Mouse (Mus musculus) thymus, postnatal 10 days (tissue): ENCODE results near the gene Shprh.
"Not testable (repeated sequence)": the region's sequence is repeated elsewhere in the genome, so short reads cannot be mapped to it uniquely, and the experiment has no call there.

Source experiments
- DNase-seq, 2 experiments: peaks; one replicate each; pipeline ENCODE4 v3.0.0; 2021; ENCODE audit warnings: low spot score in 2 of 2

Gene Shprh

DNA sequence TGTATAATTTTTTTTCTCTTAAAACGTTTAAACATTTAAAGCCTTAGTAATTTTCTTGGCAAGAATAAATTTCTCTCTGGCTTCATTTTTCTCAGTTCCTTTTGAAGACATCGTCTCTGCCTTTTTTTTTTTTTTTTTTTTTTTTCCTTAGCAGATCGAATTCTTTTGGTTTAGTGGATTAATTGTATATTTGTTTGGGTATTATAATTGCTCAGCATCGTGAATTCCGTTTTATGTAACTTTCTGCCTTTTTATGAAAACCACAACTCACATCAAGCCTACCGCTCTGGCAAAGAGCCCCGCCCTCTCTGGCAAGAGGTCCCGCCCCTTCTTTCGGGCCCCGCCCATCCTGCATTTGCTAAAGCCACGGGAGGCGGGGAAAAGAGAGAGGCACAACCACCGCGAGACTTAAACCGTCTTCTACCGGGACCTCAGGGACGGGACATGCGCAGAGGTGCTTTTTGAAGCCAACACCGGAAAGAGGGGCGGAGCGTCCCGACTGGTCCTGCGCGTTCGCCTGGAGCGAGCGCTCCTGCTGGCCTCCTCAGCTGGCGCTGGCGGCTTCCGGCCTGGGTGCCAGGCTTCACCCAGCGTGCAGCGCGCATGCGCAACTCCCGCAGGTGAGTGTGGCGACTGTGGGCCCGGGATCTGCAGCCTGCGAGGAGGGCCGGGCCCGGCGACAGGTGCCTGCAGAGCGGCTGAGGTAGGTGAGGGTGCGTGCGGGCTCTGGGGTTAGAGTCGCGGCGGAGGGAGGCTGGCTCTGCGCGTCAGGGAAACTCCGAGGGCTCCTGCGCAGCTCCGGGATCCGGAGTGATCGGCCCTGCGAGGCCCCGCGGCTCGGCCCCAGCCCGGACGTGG, at the start of gene Shprh:
Gene Shprh, plus strand, starts transcription at position 544 of the 858 bp plus-strand sequence.
- DNase-seq, result peak; percentile 97 to 99

DNA sequence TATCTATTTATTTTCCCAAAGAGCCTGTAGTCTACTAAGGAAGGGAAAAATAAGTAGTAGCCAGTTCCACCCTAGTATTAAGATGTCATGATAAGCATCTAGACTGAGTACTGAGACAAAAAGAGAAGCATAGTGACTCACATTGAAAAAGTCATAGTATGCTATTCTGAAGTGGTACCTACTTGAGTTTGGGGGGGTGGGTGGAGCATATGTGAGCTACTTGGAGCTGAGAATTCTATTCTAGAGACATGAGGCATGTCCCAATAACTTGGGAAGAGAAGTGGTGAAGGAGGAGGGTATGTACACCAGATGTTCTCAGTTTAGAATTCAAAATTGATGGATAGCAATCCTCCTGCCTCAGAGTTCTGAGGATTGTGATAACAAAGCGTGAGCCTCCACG, 27.4 kb upstream of the Shprh start:
- DNase-seq, result no peak

DNA sequence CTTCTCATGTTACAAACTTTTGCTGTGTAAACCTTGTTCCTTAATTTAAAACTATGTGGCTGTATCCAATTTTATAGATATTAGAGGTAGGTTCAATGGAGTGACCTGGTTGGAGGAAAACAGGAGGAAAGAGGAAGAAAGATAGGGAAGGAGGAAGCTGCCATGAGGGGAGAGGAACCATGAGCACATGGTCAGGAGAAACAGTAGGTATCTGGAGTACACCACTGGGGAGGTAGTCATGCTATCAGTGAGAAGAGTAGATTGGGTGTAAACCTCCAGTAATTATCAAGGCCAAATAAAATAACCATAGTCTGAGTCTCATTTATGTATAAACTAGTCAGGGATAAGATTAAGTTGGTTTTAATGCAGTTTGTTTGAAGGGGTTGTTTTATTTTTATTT, 3.6 kb upstream of the Shprh start:
- DNase-seq, result no peak

DNA sequence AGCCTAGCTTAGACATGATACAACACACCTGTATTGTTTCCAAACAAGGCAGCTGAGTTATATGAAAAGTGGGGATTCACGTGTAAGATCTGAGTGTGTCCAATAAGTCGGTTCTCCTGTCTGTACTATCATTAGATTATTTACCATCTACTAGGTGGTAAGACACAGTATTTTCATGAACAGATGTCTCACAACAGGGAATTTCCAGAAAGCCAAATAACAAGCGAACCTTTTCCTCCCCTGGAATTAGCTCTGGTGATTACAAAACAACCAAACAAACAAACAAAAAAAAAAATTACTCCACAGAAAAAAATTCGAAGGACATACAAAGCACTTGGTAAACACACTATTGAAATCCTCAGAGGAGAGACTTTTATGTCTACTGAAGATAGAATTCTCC, 781 bp upstream of the Shprh start:
- no peak for DNase-seq

DNA sequence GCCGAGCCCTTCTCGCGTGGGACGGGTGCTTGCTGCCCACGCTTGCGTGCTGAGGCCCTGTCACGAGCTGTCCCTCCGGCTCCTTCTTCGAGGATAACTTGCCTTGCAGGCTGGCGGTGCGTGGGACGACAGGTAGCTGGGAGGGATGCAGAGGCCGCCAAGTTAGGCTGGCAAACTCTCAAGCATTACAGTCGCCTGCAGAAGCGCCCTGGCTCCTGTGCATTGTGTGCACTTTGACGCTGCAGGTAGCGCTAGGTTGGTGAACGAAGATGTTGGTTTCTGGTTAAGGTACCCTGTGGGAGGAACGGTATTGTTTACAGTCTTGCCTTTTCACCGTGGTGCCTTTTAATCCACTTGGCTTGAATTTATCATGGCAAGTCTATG, 507 bp downstream of the Shprh start:
- DNase-seq, result peak in 1 of 2 experiments; percentile 39

DNA sequence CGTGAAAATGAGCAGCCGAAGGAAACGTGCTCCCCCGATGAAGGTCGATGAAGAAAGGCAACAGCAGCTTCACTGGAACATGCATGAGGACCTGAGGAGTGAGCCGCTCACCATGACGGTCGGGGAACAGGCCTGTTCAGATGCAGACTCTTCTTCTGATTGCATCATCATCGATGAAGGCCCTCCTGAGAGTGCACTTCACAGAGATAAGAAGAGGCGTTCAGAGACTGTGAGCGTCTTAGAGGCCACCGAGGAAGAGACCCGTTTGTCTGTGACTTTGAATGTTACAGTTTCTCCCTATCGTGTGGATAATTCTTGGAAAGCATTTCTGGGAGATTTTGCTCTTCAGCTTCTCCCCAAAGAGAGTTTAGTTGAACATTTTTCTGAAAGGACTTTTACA, 2.4 kb downstream of the Shprh start:
- DNase-seq, result no peak

DNA sequence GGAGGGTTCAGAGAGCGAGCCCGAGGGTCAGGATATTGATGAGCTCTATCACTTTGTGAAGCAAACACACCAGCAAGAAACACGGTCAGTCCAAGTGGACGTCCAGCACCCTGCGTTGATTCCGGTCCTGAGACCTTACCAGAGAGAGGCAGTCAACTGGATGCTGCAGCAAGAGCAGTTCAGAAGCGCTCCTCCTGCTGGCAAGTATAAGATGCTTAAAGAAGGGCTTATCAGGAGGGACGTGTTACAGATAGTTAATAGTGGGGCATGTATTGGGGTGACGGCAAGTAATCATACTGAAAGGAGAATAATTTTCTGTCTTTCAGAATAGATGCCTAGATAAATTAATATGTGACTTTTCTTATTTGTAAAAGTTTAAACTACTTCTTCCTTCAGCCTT, 7.8 kb downstream of the Shprh start:
- DNase-seq, result no peak

DNA sequence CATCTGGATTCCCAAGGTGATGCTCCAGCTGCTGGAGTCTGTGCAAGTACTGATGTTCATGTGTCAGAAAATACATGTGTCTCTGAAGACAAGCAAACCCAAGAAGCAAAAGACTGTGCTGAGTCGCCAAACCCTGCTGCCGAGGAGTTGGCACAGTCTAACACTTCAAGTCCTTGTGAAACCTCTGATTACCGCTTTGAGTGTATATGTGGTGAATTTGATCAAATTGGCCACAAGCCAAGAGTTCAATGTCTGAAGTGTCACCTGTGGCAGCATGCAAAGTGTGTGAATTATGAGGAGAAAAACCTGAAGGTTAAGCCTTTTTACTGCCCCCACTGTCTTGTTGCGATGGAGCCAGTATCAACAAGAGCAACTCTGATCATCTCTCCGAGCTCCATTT, 15.3 kb downstream of the Shprh start:
- no peak for DNase-seq

DNA sequence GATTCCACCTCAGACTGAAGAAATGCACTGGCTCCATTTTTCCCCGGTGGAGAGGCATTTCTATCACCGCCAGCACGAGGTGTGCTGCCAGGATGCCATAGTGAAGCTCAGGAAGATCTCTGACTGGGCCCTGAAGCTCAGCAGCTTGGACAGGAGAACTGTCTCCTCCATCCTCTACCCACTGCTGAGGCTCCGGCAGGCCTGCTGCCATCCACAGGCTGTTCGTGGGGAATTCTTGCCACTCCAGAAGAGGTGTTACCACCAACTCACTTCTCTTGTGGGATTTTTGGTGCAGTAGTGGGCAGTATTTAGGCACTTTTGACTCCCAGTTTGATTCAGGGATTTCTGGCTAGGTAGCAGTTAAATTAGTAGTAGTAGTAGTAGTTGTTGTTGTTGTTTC, 21.0 kb downstream of the Shprh start:
- no peak for DNase-seq

DNA sequence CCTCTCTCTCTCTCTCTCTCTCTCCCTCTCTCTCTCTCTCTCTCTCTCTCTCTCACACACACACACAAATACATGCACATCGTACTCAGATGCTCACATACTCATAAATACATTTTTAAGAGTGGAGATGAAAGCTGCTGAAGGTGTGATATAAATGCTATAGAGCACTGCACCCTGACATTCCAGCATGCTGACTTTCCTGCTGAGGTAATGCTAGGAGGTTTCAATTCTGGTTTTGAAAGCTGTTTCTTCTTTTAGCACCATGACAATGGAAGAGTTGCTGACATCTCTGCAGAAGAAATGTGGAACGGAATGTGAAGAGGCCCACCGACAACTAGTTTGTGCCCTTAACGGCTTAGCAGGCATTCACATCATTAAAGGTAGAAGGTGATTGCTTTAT, 22.4 kb downstream of the Shprh start:
- no peak for DNase-seq

DNA sequence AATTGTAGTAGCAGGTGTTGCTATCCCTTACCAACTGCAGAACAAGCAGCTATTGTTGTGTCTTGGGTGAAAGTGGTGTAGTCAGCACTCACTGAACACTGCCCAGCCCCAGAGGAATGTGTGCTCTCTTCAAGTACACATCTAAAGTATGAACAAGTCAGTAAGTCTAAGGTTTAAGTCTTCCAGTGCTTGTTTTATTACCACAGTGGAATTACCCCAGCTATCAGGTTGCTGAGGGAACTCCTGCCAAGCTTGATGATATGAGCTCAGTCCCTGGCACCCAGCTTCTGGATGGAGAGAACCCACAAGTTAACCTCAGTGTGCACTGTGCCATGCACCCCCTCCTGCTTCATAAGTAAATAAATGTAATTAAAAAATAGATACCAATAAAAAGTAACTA, 23.3 kb downstream of the Shprh start:
- DNase-seq, result no peak

DNA sequence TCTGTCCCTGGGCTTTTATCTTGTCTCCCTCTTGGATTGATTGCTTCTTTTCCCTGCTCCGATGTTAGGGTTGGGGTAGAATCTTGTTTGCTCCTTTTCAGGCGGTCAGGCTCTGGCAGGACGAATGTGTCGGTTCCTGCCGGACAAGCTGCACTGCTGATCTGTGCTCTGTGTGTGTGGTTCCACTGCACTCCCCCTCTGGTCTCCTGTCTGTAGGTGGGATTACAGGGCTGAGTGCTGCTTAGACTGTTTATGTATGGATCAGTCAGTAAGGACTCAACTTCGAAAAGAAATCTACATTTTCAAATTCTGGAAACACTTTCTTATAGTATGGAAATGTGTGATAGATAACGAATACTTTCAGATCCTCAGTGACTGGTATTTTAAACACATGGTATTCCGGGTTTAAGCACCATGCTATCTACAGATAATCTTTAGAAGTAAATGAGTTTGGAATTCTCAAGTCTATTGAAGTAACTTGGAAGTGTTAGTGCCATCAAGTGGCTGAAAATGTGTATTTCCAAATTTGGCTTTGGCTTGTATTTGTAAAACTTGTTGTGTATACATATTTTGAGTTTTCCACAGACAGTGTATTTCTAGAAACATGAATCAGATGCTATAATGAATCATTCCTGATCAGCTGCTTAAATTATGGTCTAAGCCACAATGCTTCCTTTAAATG, 26.7 kb downstream of the Shprh start:
- no peak for DNase-seq

DNA sequence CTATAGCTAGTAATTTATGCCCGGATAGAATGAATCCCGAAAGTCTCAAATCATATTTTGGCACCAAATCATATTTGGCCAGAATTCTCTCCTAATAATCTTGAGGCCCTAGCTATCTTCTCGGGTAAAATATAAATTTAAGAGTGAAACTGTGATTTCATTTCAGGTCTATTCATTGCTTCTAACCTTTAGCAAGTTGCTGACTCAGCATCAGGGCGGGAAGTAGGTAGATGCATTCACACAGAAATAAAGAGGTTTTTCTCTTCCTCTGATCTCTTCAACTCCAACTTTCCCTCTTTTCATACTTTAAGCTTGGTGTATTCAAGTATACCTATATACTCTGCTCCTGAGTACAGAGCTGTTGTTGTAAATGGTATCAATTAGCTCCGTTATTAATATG, 30.9 kb downstream of the Shprh start:
- DNase-seq, result no peak

DNA sequence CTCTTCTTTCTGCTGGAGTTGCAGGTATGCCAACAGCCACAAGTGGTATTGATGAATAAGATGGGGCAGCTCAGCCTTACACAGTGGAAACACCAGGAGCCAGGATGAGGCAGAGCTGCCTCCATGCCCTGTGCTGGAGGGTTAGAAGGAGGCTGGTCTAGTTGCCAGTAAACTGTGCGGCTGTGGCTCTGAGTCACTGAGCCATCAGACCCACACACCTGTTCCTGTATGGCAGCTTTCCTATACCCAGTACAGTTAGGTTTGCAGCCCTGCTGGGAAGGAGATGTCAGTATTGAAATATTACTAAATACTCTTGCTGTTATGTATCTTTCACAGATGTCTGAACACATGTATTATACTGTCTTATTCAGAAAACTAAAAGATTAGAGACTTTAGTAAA, 48.1 kb downstream of the Shprh start:
- no peak for DNase-seq

DNA sequence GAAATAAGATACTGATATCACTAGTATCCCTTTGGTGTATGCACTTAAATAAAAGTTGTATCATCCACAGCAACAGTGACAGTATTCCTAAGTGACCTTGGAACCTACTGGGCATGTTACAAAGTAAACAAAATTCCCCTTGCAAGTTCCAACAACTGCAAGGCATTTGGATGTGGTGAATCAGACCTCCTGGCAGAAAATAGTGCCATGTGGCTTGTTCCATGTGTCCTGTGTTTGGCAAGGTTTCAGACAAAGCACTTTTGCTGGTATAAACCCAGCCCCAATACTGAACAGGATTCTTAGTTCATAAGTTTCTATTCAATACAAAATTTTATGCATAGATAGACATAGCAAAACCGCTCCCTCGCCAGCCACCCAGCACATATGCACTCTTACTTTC, 49.1 kb downstream of the Shprh start:
- DNase-seq, result no peak

DNA sequence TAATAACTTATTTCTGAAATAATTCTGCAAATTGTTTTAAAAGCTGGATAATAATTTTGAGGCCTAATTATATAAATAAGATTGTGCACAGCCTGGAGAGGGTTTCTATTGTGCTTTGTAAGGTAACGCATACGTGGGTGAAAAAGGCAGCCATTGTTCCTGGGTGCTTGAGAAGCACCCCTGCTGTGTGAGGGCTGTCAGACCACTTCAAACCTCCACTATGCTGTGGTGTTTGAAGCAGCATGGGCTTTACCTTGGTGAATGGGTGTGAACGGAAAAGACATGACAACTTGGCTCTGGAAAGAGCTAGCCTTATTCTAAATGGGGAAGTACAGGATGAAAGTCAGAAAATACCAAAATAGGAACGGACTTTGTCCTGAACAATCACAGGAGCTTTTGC, 50.8 kb downstream of the Shprh start:
- DNase-seq, result no peak

DNA sequence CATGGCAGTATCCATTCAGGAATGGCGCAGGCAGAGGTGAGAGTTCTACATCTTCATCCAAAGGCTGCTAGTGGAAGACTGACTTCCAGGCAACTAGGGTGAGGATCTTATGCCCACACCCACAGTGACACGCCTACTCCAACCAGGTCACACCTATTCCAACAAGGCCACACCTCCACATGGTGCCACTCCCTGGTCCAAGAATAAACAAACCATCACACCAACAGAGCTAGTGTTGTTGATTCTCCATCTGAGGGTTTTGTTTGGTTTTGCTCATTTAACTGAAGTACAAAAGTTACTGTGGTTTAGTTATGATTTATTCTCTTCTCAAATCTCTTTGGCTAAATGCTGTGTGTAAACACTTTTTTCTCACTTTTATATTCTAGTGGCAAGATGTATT, 56.7 kb downstream of the Shprh start:
- not testable (repeated sequence) for DNase-seq

DNA sequence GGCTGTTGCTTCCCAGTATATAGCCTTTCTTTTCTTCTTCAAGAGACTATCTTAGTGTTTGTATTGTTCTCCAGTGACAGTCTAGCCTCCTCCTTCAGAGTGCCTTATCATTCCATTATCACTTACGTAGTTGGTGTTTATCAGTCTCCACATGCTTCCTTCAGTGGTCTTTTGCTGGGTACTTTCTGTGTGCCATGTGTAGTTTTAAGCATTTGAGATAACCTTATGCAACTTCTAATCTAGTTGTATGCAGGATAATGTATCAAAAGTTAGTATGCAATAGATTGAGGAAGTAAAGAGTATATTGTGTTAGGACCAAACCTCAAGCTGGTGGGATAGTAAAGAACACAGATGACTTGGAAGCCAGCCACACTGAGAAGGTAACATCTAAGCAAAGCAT, 59.4 kb downstream of the Shprh start:
- no peak for DNase-seq

DNA sequence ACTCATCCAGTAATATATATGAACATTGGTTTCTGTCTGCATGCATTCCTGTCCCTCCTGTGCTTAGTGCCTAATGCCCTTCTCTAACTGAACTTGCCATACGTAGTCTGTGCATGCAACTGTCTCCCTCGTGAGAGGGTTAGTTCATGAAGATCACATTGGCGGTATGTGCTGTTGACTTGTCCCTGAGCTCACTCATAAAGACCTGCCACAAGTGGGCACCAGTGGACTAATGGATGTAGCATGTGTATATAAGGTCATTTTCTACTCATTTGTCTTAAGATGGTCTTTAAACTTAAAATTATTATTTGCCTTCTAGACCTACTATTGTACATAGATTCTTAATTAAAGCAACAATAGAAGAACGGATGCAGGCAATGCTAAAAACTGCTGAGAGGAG, 62.8 kb downstream of the Shprh start:
- DNase-seq, result no peak

DNA sequence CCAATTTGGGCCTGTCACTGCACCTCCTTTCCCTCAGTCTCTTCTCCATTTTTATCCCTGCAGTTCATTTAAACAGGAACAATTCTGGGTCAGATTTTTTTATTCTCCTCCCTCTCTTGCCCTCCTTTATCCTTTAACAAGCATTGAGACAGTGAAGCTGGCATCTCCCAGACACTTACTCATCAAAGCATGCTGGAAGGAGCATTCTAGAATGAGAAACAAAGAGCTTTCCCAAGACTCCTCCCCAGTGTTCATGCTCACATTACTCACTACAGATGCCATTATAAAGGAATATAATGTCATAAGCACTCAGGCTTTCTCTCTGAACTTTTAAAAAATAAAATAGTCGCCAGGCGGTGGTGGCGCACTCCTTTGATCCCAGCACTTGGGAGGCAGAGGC, 77.2 kb downstream of the Shprh start:
- no peak for DNase-seq

DNA sequence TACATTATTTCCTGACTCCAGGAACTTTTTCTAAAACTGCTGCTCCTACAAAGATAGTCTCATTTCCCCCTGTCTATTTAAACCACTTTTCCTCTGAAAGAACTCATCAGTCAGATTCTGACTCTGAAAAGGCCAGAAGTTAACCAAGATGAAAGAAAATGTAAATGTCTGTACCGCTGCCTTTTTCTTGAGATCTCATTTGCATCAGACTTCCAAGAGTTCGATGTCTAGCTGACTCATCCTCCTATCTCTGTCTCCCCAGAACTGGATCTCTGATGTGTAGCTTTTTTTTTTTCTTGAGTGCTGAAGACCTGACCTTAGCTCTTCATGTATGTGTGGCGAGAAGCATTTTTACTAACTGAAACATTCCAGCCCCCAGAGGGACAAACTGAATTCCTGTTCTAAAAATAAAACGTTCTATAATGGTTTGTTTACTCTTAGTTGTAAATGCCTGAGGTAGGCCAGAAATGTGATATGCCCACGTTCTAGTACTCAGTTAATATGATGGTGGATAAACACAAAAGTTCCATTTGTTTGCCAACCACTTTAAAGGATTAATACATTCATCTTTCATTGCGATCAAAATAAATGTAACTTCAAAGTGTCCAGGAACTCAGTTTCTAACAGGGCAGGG, 80.4 kb downstream of the Shprh start:
- DNase-seq, result no peak

DNA sequence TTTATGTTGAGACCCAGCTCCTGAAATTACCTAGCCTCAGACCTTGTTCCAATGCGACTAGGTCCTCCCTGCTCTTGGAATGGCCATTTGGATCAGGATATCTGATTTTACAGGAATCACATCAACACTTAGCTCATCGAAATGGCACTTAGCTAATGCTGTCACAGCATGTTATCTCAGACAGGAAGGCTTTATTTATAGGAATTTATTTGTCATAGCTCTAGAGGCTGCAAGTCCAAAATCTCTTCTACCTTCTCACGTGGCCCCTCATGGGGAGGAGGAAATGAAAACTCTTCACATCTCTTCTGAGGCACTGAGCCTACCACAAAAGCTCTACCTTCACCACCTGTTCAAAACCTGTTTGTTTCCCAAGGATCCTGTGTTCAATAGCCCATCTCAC, 84.0 kb downstream of the Shprh start:
- DNase-seq, result no peak

DNA sequence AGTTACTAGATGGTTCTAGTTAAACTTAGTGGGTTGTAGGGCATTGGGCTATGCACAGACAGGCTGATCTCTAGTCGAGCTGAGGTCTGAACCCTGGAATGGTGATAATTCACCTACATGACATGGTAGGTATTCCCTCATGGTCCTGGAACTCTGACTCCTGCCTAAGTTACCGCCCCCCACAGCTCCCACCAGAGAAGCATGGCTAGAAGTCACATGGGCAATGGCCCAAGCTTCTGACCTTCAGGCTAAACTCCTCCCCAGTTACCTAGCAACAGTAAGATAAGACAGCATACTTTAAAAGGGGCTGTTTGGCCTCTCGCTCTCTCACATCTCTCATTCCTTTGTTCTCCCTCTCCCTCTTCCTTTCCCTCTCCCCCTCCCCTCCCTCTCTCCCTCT, 93.8 kb downstream of the Shprh start:
- DNase-seq, result not testable (repeated sequence)
